Mouse (Mus musculus) midbrain, embryonic 11.5 days (tissue): Measurements from ENCODE around the gene Wnt10a. TPM values are rescaled to one million over a fixed set of nuclear protein-coding genes. Genes with fewer than 3 reads are reported as not detected.

Experiments
- ATAC-seq: fragments of 200-750 bp; cut with Nextera tagmentation; 2 replicates; pipeline ENCODE4 v1.8.0; 2017; ENCODE audit warnings: moderate TSS enrichment, moderate library complexity; ENCODE audit not compliant: low FRiP score
- DNase-seq: peaks from one replicate; pipeline ENCODE4 v3.0.0; 2015; ENCODE audit warnings: low spot score; ENCODE audit errors: missing footprints
- H3K27ac ChIP-seq: fragments of 300-500 bp; sonication (generic); 2 replicates; pipeline ENCODE4 v1.5.1; 2014; ENCODE audit warnings: low read depth, low read length
- H3K27me3 ChIP-seq: fragments of 300-500 bp; sonication (generic); 2 replicates; pipeline ENCODE4 v1.6.1; 2014; ENCODE audit warnings: mild to moderate bottlenecking, low read length, moderate library complexity, mixed read lengths; ENCODE audit not compliant: control insufficient read depth, insufficient read depth
- H3K36me3 ChIP-seq: fragments of 300-500 bp; sonication (generic); 2 replicates; pipeline ENCODE4 v1.6.1; 2014; ENCODE audit warnings: mild to moderate bottlenecking, low read length, moderate library complexity, mixed read lengths; ENCODE audit not compliant: control insufficient read depth, insufficient read depth
- H3K4me1 ChIP-seq: fragments of 300-500 bp; sonication (generic); 2 replicates; pipeline ENCODE4 v1.6.1; 2014; ENCODE audit warnings: low read length; ENCODE audit not compliant: control insufficient read depth, insufficient read depth
- H3K4me2 ChIP-seq: fragments of 300-500 bp; sonication (generic); 2 replicates; pipeline ENCODE4 v1.6.1; 2014; ENCODE audit warnings: mild to moderate bottlenecking, moderate library complexity
- H3K4me3 ChIP-seq: fragments of 300-500 bp; sonication (generic); 2 replicates; pipeline ENCODE4 v1.5.1; 2014; ENCODE audit warnings: low read depth, low read length
- H3K9ac ChIP-seq: fragments of 300-500 bp; sonication (generic); 2 replicates; pipeline ENCODE4 v1.6.1; 2014; ENCODE audit warnings: low read length
- H3K9me3 ChIP-seq: fragments of 300-500 bp; sonication (generic); 2 replicates; pipeline ENCODE4 v1.6.1; 2016; ENCODE audit warnings: low read length; ENCODE audit not compliant: control insufficient read depth
- WGBS: fragments of 180-500 bp; shearing (Covaris S2); extraction: QIAGEN DNeasy Blood & Tissue Kit; methylation state at CpG from one replicate; pipeline ENCODE4 v1.1.7; 2014; 5-methylcytosine and 5-hydroxymethylcytosine counted together
- polyA plus RNA-seq: library from polyadenylated mRNA; unstranded; fragments of >200 nt; fragmentation: Nextera tagmentation; extraction: Ambion mirVana; gene quantifications from 2 replicates; pipeline ENCODE4 v1.2.1, GENCODE M21; 2014

The Wnt10a gene
- polyA plus RNA-seq, 1 experiment from 2014 or later = 2.3 TPM

DNA sequence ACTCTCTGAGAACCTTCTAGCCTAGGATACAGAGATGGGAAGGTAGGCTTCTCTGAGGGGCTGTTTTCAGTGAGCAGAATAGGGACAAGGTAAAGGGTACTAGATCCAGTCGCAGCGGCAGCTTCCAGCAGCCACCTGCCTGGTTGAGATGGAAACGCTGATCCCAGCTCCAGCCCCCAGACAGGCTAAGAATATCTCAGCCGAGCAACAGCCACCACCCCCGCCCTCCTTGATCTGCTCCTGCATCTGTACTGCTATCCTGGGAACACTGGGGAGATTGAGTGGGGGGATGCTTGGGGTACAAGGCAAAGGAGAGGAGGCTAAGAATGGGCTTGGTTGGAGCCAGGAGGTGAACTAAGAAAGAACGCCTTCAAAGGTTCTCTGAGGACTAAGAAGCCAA is 58.9 kb downstream of the Wnt10a start:
- no peak overlapping the region for H3K9ac ChIP-seq
- no peak overlapping the region for H3K27ac ChIP-seq
- H3K27me3 ChIP-seq = no peaks in the 10 kb centered on the region
- DNase-seq (peak; percentile 85), ATAC-seq (no peak)
- H3K9me3 ChIP-seq = no peaks in the 10 kb centered on the region
- peaks cover 39% of the 10 kb centered on the region for H3K4me1 ChIP-seq
- H3K4me3 ChIP-seq = no peak overlapping the region
- no peak overlapping the region for H3K4me2 ChIP-seq
- WGBS = 23% methylated on average over 6 of the region's 6 CpGs
- no peaks in the 10 kb centered on the region for H3K36me3 ChIP-seq

DNA sequence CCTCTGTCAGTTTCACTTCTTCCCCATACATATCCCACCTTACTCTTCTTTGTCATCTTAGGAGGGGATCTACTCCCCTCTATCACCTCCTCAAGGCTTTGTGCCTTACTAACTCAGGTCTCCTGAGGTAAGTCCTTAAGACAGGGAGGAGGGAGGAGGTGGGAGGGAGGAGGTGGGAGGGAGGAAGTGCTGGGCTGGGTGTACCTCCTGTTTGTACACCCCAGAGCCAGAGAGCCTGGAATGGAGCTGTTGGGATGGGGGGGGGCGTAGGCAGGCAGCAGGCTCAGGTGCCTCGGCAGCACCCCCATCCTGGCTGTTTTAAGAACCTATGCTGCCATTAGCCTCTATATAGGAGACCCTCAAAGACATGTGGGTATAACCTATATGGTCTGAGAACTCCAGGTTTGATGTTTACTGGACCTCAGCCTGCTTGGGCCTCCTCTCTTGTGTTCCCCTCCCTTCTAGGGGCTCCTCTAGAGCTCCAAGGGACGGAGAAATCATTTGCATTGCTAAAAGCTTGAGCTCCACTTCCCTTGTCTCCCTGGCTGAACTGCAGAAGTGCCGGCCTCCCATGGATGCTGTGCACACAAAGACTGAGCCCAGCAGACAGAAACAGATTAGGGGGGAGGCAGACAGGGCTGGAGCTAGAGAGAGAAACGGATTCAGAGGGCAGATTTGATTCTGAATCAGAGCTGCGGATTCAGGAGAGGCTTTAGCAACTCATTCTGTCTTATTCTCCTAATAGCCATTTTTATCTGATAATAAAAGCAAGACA is 59.9 kb downstream of the Wnt10a start:
- peak overlapping the region; percentile 14; the same call in 1 of the 2 replicates for H3K4me2 ChIP-seq
- H3K4me3 ChIP-seq = no peak overlapping the region
- no peaks in the 10 kb centered on the region; the same call in 1 of the 2 replicates for H3K27me3 ChIP-seq
- WGBS = 10% methylated on average over 6 of the region's 6 CpGs
- no peaks in the 10 kb centered on the region for H3K36me3 ChIP-seq
- DNase-seq = peak; percentile 94
- H3K4me1 ChIP-seq = peaks cover 40% of the 10 kb centered on the region
- no peaks in the 10 kb centered on the region for H3K9me3 ChIP-seq
- peak; percentile 72 for ATAC-seq
- peak overlapping the region; percentile 89 for H3K27ac ChIP-seq
- peak overlapping the region; percentile 59 for H3K9ac ChIP-seq

Other genes starting within 250 kb of the Wnt10a start
- 1.2 and 1.4 TPM in 2 replicates for gene Plcd4, start 248.6 kb upstream of the Wnt10a start, polyA plus RNA-seq
- gene Usp37, start 247.2 kb upstream of the Wnt10a start, polyA plus RNA-seq = 46.9 and 52.3 TPM in 2 replicates
- gene Zfp142, start 203.3 kb upstream of the Wnt10a start, polyA plus RNA-seq = 6.9 and 8.3 TPM in 2 replicates
- gene Bcs1l, start 203.2 kb upstream of the Wnt10a start, polyA plus RNA-seq = 16.9 and 22.0 TPM in 2 replicates
- gene Rnf25, start 190.1 kb upstream of the Wnt10a start, polyA plus RNA-seq = 9.0 and 11.4 TPM in 2 replicates
- gene Stk36, start 190.1 kb upstream of the Wnt10a start, polyA plus RNA-seq = 16.1 and 18.5 TPM in 2 replicates
- gene Ttll4, start 129.8 kb upstream of the Wnt10a start, polyA plus RNA-seq = 40.5 and 41.8 TPM in 2 replicates
- 6.7 and 7.1 TPM in 2 replicates for gene Cyp27a1, start 77.9 kb upstream of the Wnt10a start, polyA plus RNA-seq
- not detected in 2 replicates for gene Prkag3, start 42.3 kb upstream of the Wnt10a start, polyA plus RNA-seq
- gene Wnt6, start 19.6 kb upstream of the Wnt10a start, polyA plus RNA-seq = 3.3 and 3.4 TPM in 2 replicates
- gene Cdk5r2, start 63.4 kb downstream of the Wnt10a start, polyA plus RNA-seq = 5.7 and 5.8 TPM in 2 replicates
- 0.41 and 0.69 TPM in 2 replicates for gene Fev, start 93.9 kb downstream of the Wnt10a start, polyA plus RNA-seq
- 0.19 TPM in 1 of 2 replicates, not detected in the other for gene Cryba2, start 101.6 kb downstream of the Wnt10a start, polyA plus RNA-seq
- gene Cfap65, start 144.1 kb downstream of the Wnt10a start, polyA plus RNA-seq = 0.03 and 0.04 TPM in 2 replicates
- 0.22 TPM in 1 of 2 replicates, not detected in the other for gene Ihh, start 160.2 kb downstream of the Wnt10a start, polyA plus RNA-seq